Mouse (Mus musculus) cerebellum, postnatal 4 days (tissue): ENCODE results near the gene Bend6.
A peak's percentile ranks its signal among the peaks of the same experiment; 100 is the strongest.
"Not testable (repeated sequence)": the region's sequence is repeated elsewhere in the genome, so short reads cannot be mapped to it uniquely, and the experiment has no call there.

Source experiments
- DNase-seq, 2 experiments: peaks; one replicate each; pipeline ENCODE4 v3.0.0; 2022; ENCODE audit warnings: low spot score in 2 of 2, mixed read lengths in 1 of 2

Gene Bend6

DNA sequence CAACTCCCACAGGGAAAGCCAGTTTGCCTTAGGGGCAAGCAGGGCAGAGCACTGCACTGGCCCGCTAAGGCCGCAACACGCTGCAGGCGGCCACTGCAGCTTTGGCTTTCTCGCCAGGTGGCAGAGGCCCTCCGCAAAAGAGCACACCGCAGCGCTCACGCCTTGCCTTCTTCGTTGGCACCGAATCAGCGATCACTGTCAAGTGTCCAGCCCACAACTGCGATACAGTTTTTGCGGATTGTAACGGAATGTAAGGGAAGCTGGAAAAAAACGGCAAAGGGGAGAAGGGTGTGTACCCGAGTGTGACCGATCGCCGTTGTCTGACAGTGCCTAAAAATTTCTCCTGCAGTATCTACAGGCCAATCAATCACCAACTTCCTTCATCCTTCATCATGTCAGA is 689 bp downstream of the Bend6 start:
- peak in 1 of 2 experiments; percentile 23 for DNase-seq

DNA sequence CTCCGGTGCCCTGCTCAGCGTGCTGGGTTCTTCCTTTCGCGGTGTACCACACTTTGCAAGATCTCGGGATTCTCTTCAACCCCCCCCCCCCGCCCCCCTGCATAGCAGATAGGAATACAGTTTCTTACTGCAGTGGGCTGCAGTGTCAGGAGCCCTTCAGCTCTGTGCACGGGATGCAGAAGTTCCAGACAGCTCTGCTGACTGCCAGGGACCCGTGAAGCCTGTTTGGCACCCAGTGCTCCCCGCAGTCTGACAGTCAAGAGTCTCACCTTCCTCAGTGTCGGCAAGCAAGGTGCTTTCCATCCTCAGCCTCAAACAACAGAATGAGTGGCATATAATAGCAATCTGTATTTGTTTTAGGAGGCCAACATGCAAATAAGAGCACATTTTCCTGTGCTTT is 1.4 kb downstream of the Bend6 start:
- DNase-seq: no peak

DNA sequence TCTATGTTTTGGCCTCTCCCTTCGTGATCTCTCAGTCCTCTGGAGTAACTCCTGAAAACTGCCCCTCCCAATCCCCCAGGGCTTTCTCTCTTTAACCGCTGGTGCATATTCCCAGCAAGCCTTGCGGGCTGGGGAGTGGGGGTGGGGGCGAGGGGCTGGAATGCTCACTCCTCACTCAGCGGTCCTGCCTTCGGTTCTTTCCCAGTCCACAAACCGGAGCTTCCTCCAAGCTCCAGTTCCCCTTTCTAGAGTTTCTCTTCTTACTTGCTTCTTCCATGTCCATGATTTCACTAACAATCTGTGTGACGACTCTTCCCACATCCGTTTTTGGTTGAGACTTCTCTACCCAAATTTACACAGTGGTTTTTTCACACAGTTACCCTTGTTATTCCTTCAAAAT is 4.0 kb downstream of the Bend6 start:
- DNase-seq: no peak

DNA sequence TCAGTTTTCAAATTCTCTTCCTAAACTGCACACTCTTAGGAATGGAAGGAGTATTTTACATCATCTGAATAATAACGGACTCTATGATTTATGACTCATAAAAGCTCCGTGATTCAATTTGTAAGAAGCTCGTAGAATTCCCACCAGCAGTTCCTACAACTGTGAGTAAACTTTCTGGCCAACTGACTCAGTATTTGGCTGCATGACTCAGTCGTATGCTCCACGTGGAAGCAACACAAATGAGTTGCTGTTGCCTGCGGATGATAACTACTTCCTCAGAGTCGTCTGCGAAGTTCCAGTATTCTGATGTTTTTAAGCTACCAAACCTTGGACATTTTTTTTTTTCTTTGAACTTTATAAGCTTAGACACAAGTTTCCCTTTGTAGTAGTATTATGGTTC is 7.4 kb downstream of the Bend6 start:
- no peak for DNase-seq

DNA sequence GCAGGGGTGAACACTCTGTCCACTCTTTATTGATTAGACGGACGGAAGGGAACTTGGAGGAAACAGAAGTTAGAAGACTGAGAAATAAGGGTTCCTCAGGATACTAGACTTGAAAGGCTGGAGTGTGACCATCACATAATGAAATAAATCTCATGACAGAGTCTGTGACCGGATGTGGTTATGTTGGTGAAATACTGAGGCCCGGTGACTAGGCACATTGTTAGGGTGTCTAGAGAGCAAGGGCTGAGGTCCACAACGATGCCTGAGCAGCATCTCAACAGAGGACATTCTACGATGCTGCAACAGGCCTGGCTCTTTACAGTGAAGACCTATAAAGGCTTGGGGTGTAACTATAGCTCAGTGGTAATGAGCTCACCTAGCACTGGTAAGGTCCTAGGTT is 9.2 kb downstream of the Bend6 start:
- no peak for DNase-seq

DNA sequence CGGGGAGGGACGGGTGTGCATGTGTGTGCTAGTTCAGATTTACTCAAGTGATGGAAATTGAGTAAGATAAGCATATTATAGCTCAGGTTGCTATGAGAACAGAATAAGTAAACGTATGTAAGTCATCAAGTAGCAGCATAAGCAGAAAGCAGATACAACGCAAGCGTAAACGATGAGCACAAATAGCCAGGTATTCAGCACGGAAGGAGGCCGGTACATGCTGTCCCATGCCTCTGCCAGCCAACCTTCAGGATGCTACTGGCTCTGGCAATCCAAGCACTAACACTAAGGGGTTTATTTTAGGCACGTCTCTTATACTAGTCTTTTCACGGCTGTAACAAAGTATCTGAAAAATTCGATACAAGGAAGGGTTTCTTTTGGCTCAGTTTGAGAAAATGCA is 10.2 kb downstream of the Bend6 start:
- no peak for DNase-seq

DNA sequence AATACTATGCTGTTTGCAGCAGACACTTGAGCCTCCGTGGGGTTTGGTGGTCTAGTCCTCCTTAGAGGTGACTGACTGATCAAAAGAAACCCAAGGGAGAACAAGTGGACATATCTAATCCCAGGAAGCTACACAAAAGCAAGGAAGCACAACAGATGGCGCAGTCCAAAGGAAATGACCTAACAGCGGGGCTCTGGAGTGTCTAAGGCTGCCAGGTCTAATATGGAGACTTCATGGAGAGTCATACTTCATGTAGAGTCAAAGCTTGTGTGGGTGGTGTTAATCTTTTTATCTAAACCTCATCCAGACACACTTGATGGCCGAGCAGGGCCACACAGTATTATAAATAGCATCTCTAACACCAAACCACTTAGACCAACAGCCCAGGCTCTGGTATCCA is 10.9 kb downstream of the Bend6 start:
- no peak for DNase-seq

DNA sequence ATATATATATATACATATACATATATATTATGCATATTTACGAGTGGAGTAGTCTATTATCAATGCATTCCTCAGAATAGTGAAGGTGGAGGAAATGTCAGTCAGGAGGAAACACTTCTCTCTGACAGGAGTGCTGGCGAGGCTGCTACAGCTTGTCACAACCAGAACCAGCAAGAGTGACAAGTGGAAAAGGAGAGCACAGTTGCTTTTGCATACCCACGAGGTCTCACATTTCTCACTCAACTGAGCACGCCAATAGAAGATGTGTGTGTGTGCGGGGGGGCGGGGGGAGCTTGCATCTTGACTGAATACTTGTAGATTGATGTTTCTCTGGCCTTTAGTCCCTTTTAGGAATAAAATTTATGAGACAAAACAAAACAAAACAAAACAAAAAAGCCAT is 11.5 kb downstream of the Bend6 start:
- no peak for DNase-seq

DNA sequence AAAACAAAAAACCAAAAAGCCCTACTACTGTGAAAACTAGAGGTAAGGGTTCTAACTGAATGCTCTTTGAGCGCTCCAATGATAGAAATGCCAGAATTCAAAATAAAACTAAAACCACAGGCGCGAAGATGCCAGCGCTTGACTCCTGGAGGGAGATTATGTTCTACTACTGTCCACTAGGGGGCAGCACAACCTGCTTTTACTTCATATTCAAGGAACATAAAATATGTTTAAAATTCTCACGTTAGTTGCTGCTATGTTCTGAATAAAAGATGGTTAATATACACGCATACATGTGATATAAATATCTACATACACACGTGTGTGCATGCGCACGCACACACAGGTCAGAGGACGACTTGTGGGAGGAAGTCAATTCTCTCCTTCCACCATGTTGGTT is 14.8 kb downstream of the Bend6 start:
- peak in 1 of 2 experiments; percentile 26 for DNase-seq

DNA sequence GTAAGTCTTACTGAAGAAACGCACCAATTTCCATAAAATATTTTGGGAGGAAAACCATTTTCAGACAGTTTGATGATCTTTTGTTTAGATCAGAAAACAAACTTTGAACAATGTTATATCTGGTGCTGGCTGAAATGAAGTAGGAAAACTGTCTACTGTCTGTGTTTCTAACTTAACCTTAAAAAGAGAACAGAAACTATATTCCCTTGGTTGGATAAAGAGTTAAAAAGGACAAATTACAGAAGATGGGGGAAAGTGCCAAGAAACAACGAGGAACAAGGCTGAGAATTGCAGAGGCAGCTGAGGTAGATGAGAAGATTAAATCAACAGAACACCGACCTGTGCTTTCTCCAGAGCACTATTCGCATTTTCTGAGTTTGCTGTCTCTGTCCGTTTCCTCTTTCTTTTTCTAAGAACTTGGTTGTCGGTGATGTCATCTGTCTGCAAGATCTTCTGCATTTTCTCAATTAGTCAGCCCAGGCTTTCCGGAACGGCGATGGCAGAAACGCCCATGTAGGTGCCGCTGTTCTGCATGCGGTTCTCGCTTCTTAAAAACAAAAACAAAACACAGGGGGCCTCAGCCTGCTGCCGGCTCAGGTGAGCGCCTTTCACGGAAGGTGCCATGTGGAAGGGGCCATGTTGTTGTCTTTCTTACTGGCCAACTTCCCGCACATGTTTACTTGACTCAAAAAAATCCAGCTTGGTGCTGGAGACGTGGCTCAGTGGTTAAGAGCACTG is 24.3 kb downstream of the Bend6 start:
- DNase-seq: no peak

DNA sequence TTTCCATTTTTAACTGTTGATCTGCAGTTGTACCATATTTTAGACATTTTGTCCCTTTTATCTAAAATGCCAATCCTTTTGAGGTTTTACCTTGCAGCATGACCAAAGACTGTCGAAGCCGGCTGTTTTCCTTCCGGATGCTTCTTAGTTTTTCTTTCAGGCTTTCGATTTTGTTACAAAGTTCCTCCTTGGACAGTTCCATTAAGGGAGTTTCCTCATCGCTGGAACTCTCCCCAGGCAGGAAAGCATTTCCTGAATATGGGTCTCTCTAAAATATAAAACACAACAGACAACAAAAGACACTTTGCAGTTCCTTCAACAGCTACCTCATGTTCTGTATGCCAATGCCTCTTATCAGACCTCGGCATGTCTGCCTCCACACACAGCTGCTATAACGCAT is 29.4 kb downstream of the Bend6 start:
- DNase-seq: no peak

DNA sequence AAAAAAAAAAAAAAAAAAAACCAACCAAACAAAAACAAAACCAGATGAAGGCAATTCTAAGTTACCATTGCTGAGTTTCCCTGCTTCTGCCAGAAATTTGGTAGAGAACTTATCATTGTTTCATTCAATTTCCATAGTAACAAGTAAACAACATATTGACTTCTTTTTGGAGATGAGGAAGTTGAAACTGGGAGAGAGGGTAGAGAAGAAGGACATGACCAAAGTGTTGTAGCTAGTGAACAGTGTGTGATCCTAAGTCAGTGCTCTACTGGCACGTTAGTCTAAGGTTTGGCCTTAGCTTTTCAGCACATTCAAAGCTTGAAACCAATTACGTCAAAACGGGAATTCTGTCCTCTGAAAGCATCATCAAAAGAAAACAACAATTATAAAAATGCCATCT is 31.2 kb downstream of the Bend6 start:
- no peak for DNase-seq

DNA sequence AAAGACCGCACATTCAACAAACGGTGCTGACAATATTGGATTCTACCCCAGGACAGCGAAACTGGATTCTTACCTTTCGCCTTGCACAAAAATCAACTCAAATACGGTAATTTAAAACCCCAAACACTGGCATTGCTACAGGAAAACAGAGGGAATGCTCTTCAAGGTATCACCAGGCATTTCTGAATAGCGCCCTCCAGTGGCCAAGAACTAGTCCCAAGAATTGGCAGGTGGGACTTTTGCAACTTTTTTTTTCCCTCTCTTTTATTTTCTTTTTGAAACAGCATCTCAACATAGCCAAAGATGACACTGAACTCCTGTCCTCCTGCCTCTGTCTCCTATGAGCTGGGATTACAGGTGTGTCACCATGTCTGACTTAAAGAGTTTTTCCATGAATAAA is 31.9 kb downstream of the Bend6 start:
- DNase-seq: no peak

DNA sequence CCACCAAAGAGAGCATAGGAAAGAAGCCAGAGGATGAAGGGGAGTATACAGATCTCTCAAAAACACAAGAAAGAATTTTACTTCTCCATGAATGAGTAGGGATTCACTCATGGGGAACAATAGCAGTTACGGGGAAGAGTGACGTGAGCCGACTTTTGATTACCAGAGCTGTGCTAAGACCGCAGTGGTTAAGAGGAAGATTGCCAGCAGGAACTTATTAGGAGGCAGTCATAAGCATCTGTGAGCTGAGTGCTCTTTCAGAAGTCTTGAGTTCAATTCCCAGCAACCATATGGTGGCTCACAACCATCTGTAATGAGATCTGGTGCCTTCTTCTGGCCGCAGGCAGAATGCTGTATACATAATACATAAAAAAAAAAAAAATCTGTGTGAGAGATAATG is 34.1 kb downstream of the Bend6 start:
- DNase-seq: no peak

DNA sequence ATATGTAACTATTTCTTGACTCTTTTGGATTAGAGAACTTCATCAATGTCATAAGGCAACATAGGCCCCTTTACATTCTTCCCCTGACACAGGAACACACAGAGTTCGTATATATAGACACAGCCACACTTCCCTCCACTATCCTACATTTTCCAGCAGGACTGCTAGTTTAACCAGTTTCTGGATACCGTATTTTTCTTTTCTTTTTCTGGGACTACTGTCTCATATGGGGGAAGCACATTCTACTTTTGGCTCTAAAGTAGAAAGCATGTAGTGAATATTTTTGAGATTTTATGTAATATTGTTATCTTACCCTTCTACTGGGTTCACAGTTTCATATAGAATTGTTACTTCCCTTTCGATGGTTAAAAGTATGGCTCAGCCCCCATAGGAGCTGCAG is 38.2 kb downstream of the Bend6 start:
- no peak for DNase-seq

DNA sequence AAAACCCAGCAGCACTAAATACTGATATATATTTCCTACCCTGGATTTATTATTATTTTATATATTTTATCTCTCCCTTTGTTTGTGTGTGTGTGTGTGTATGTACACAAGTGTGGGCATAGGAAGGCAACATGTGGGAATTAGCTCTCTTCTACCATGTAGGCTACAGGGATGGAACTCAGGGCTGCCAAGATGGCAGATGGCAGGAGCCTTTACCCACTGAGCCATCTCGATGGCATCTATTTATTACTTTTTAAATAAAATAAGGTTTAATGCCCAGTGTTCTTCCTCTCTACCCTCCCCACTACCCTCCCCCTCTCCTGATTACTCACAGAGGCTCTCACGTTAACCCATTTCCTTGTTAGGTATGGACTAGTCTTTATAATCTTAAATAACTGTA is 38.6 kb downstream of the Bend6 start:
- no peak for DNase-seq

DNA sequence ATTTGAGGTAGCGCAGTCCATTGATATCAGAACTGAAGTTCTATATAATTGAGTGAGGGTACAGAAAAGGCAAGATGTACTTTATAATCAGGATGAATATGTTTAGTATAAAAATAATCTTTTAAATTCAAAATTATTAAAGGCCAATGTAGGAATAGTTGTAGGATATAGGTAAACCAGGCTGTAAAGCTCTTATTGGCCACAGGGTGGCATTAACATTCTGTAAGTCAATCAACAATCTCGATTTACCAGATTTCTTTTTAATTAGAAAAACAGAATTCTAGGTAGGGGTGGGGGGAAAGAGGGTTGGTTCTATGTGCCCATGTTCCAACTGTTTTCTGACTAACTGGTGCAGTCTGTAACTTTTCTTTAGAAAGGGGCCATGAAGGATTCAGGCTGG is 60.8 kb downstream of the Bend6 start:
- no peak for DNase-seq

DNA sequence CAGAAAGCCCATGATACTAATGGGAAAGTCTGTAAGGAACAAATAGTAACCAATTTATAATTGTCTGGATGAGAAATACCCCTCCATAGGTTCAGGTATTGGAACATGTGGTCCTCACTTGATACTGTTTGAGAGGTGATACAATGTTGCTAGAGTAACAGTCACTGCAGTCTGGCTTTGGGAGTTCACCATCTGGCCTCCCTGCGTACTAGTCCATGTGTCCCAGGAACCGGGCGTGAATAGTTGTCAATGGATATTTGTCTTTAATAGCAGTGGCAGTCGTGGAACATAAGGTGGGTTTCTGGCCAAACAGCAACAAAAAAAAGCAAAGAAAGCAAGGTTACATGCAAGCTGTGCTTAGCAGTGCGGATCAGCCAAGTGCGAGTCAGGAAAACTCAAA is 63.8 kb downstream of the Bend6 start:
- DNase-seq: no peak

DNA sequence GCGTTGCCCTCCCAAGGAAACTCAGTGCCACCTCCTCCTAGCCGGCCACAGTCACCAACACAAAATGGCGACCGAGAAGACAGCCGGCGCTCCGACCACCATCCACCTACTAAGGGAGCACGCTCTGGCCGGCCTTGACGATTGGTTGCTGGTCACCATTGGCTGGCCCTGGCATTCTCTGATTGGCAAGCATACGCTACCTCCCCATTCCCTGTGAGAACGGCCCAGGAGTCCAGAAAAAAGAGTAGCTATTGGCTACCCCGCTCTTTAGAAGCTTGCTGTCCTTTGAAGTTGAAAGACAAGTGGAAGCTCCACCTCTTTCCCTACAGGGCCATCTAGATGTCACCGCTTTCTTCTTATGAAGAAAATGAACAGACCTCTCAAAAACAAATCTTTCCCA is 68.7 kb downstream of the Bend6 start:
- DNase-seq: not testable (repeated sequence)

DNA sequence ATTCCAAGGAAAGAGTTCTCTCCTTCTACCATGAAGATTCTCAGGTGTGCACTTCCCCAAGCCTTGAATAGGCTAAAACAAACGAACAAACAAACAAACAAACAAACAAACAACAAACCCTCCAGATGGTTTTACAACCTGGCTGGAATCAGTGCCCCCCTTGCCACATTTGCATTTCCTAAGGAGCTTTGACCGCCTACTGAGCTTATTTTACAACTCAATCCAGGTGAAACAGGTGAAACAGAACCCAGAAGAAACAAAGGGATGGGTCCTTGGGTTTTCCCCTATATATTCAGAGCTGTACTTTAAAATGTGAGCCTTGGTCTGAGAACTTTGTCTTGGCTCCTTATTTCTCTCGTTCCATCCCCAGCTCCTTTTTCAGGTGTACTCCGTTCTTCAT is 77.0 kb downstream of the Bend6 start:
- DNase-seq: no peak

DNA sequence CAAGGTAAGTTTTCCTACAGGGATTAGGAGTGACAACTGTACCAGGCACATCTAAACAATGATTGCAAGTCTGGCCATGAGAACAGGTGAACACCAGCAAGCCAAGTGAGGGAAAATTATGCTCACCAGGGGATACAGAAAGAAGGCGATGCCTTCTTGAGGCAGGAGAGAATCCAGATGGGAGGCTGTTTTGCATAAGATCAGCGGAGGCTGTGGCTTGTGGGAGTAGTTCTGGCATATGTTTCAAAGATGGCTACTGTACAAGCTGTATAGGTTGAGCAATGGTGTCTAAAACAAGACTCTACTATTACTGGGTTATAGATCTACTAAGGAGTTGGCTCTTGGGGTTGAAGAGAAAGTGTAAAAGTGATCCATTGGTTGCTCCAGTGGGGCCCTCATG is 89.7 kb downstream of the Bend6 start:
- no peak for DNase-seq

DNA sequence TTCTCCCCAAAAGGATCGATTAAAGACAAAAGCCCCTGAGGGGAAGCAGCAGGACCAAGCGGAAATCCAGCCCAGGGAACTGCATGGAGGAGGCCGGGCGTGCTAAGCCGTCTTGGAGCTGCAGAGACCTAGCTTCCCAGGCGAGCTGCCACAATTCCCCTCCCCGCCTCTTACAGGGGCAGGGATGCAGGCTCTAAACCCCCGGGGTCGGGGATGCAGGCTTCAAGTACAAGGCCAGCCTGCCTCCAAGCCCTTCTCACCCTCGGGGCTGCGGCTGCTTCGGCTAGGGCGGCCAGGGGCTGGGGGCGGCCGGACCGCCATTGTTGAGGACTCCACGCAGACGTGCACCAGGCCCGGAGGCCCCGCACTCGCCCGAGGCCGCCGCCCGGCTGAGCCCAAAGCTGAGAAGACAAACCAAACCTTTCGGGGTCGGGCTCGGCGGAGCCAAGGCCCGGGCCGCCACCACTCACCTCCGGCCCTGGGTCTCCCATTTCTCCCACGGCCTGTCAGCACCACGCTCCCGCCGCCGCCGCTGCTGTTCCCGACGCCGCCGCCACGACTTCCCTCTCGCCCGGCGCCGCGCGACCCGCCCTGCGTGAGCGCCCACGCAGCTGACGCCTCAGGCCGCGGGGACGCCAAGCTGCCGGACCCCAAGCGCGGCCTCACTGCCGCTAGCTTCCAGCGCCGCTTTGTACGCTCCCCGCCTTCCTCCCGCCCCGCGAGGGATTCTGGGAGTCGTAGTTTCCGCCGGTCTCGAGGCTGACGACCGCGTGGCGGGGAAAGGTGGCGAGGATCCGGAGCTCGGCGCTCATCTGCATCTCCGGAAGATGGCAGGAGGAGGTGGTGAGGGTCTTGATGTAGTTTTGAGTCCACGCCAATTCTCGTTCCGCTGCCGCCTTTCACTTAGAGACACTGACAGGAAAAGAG is 93.5 kb downstream of the Bend6 start, which contains the start of gene Zfp451:
Gene Zfp451, minus strand, starts transcription at position 728 of the 927 bp plus-strand sequence.
- peak; percentile 84 to 92 for DNase-seq

DNA sequence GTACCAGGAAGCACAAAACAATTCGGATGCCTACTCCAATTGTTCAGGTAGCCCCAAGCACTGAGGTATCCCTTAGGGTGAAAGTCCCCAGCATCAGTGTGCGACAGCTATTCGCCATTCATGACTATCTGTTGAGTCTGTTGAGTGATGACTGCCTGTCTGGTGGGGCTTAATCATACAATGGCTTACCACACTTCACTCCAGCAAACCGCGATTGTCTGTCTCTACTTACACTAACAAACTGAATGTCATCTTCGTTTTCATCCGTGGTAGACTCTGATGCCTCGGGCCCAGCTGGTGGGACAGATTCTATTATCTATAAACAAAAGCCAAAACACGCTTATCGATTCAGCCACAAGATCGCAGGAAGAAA is 94.1 kb downstream of the Bend6 start:
- no peak for DNase-seq
